Mouse (Mus musculus): ENCODE results near the gene Cse1l. TPM values are rescaled to one million over a fixed set of nuclear protein-coding genes. Genes with fewer than 3 reads are reported as not detected.

Gene Cse1l
- polyA plus RNA-seq, 2 experiments, result 69.8 to 108 TPM

GRCm38 (mm10) chr2:166865476-166865875, 40.4 kb upstream of the Cse1l start:
- no peak for DNase-seq (ENCODE audit: low spot score)
- no peak for ATAC-seq (ENCODE audit: low FRiP score, low read depth)
- Histone ChIP-seq H3K9me3 (ENCODE audit: control insufficient read depth, low read length) (no peaks in the 10 kb centered on the region), H3K9ac (ENCODE audit: low read depth, low read length, severe bottlenecking) (no peak overlapping the region), H3K27ac (replicated peaks; ENCODE audit: low read depth, low read length) (no peak overlapping the region), H3K36me3 (ENCODE audit: control insufficient read depth, insufficient read depth, low read length) (peaks cover 93% of the 10 kb centered on the region), H3K4me1 (ENCODE audit: control insufficient read depth, insufficient read depth, low read length) (no peaks in the 10 kb centered on the region), H3K4me3 (replicated peaks; ENCODE audit: low read length) (no peak overlapping the region), H3K27me3 (ENCODE audit: control insufficient read depth, insufficient read depth, low read length) (no peaks in the 10 kb centered on the region), H3K4me2 (replicated peaks; ENCODE audit: low read depth, low read length, severe bottlenecking) (no peak overlapping the region)
- 90% methylated on average over 10 of the region's 10 CpGs for WGBS
- TF ChIP-seq POLR2A (IDR thresholded peaks at IDR 0.05; ENCODE audit: borderline replicate concordance, extremely low read depth, insufficient read depth, insufficient read length), result no peak

DNA sequence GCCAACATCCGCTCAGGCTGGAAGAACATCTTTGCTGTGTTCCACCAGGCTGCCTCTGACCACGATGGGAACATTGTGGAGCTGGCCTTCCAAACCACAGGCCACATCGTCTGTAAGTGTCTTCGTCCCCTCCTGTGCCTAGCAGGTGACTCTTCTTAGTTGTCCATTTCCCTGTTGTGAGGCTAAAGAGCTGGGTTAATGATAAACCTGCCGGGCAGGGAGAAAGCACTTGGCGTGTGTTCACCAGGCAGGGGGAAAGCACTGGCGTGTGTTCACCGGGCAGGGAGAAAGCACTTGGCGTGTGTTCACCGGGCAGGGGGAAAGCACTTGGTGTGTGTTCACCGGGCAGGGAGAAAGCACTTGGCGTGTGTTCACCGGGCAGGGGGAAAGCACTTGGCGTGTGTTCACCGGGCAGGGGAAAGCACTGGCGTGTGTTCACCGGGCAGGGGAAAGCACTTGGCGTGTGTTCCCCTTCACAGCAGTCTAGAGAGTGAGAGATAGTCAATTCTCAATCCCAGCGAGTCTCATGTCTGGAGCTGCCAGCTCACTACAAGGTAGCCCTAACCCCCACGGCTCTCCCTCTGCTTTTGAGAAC, 35.5 kb upstream of the Cse1l start:
- ATAC-seq (ENCODE audit: low FRiP score, low read depth) (no peak), DNase-seq (ENCODE audit: low spot score) (no peak)
- Histone ChIP-seq H3K27me3 (ENCODE audit: control insufficient read depth, insufficient read depth, low read length) (no peaks in the 10 kb centered on the region), H3K27ac (replicated peaks; ENCODE audit: low read depth, low read length) (no peak overlapping the region), H3K9ac (ENCODE audit: low read depth, low read length, severe bottlenecking) (no peak overlapping the region), H3K4me1 (ENCODE audit: control insufficient read depth, insufficient read depth, low read length) (no peaks in the 10 kb centered on the region), H3K4me3 (replicated peaks; ENCODE audit: low read length) (no peak overlapping the region), H3K9me3 (ENCODE audit: control insufficient read depth, low read length) (no peaks in the 10 kb centered on the region), H3K36me3 (ENCODE audit: control insufficient read depth, insufficient read depth, low read length) (peaks cover 85% of the 10 kb centered on the region), H3K4me2 (replicated peaks; ENCODE audit: low read depth, low read length, severe bottlenecking) (no peak overlapping the region)
- 95% methylated on average over 20 of the region's 20 CpGs for WGBS
- no peak for TF ChIP-seq POLR2A (IDR thresholded peaks at IDR 0.05; ENCODE audit: borderline replicate concordance, extremely low read depth, insufficient read depth, insufficient read length)

GRCm38 (mm10) chr2:166870899-166871298, 34.9 kb upstream of the Cse1l start:
- no peak for TF ChIP-seq POLR2A (IDR thresholded peaks at IDR 0.05; ENCODE audit: borderline replicate concordance, extremely low read depth, insufficient read depth, insufficient read length)
- Histone ChIP-seq H3K9me3 (ENCODE audit: control insufficient read depth, low read length) (no peaks in the 10 kb centered on the region), H3K36me3 (ENCODE audit: control insufficient read depth, insufficient read depth, low read length) (peaks cover 80% of the 10 kb centered on the region), H3K9ac (ENCODE audit: low read depth, low read length, severe bottlenecking) (no peak overlapping the region), H3K4me3 (replicated peaks; ENCODE audit: low read length) (no peak overlapping the region), H3K27ac (replicated peaks; ENCODE audit: low read depth, low read length) (no peak overlapping the region), H3K4me2 (replicated peaks; ENCODE audit: low read depth, low read length, severe bottlenecking) (no peak overlapping the region), H3K27me3 (ENCODE audit: control insufficient read depth, insufficient read depth, low read length) (no peaks in the 10 kb centered on the region), H3K4me1 (ENCODE audit: control insufficient read depth, insufficient read depth, low read length) (no peaks in the 10 kb centered on the region)
- ATAC-seq (ENCODE audit: low FRiP score, low read depth) (no peak), DNase-seq (ENCODE audit: low spot score) (no peak)
- WGBS, result 93% methylated on average over 10 of the region's 10 CpGs

- H3K4me2 ChIP-seq (replicated peaks; ENCODE audit: low read depth, low read length, severe bottlenecking), result no peak overlapping the region
- H3K27me3 ChIP-seq (ENCODE audit: control insufficient read depth, insufficient read depth, low read length), result no peaks in the 10 kb centered on the region
- no peak overlapping the region for H3K4me3 ChIP-seq (replicated peaks; ENCODE audit: low read length)
- no peak overlapping the region for H3K27ac ChIP-seq (replicated peaks; ENCODE audit: low read depth, low read length)
- DNase-seq (ENCODE audit: low spot score) (no peak), ATAC-seq (ENCODE audit: low FRiP score, low read depth) (no peak)
- no peak overlapping the region for H3K9ac ChIP-seq (ENCODE audit: low read depth, low read length, severe bottlenecking)
- peaks cover 70% of the 10 kb centered on the region for H3K36me3 ChIP-seq (ENCODE audit: control insufficient read depth, insufficient read depth, low read length)
- no peaks in the 10 kb centered on the region for H3K4me1 ChIP-seq (ENCODE audit: control insufficient read depth, insufficient read depth, low read length)
- 70% methylated on average over 10 of the region's 10 CpGs for WGBS
- no peak for TF ChIP-seq POLR2A (IDR thresholded peaks at IDR 0.05; ENCODE audit: borderline replicate concordance, extremely low read depth, insufficient read depth, insufficient read length)
- no peaks in the 10 kb centered on the region for H3K9me3 ChIP-seq (ENCODE audit: control insufficient read depth, low read length)
These were observed 31.1 kb upstream of the Cse1l start for GRCm38 (mm10) chr2:166874675-166875280.

GRCm38 (mm10) chr2:166875561-166875960, 30.3 kb upstream of the Cse1l start:
- no peak overlapping the region for H3K4me3 ChIP-seq (replicated peaks; ENCODE audit: low read length)
- H3K4me1 ChIP-seq (ENCODE audit: control insufficient read depth, insufficient read depth, low read length), result no peaks in the 10 kb centered on the region
- no peak overlapping the region for H3K9ac ChIP-seq (ENCODE audit: low read depth, low read length, severe bottlenecking)
- H3K36me3 ChIP-seq (ENCODE audit: control insufficient read depth, insufficient read depth, low read length), result peaks cover 63% of the 10 kb centered on the region
- no peak for ATAC-seq (ENCODE audit: low FRiP score, low read depth)
- H3K27me3 ChIP-seq (ENCODE audit: control insufficient read depth, insufficient read depth, low read length), result no peaks in the 10 kb centered on the region
- no peak overlapping the region for H3K27ac ChIP-seq (replicated peaks; ENCODE audit: low read depth, low read length)
- no peaks in the 10 kb centered on the region for H3K9me3 ChIP-seq (ENCODE audit: control insufficient read depth, low read length)
- no peak for TF ChIP-seq POLR2A (IDR thresholded peaks at IDR 0.05; ENCODE audit: borderline replicate concordance, extremely low read depth, insufficient read depth, insufficient read length)
- DNase-seq (ENCODE audit: low spot score), result no peak
- 76% methylated on average over 6 of the region's 6 CpGs for WGBS
- no peak overlapping the region for H3K4me2 ChIP-seq (replicated peaks; ENCODE audit: low read depth, low read length, severe bottlenecking)

Measured in limb, embryonic 14.5 days (tissue).